Mouse (Mus musculus) large intestine, adult 2 months (tissue): ENCODE results near the gene Cyth3. TPM values are rescaled to one million over a fixed set of nuclear protein-coding genes. Genes with fewer than 3 reads are reported as not detected.

ENCODE experiments used
- DNase-seq: peaks from one replicate; pipeline ENCODE4 v3.0.0-alpha.2; 2012; ENCODE audit warnings: low read depth, low spot score
- WGBS: fragments of 180-500 bp; shearing (Covaris S2); methylation state at CpG from one replicate; pipeline ENCODE4 v1.1.7; 2018; 5-methylcytosine and 5-hydroxymethylcytosine counted together
- polyA plus RNA-seq: library from polyadenylated mRNA; depleted of rRNA; stranded (reverse); fragments of >200 nt; gene quantifications from 2 replicates; pipeline ENCODE4 v1.2.3, GENCODE M21; 2012

Gene Cyth3
- polyA plus RNA-seq, 1 experiment, result 10.3 TPM

DNA sequence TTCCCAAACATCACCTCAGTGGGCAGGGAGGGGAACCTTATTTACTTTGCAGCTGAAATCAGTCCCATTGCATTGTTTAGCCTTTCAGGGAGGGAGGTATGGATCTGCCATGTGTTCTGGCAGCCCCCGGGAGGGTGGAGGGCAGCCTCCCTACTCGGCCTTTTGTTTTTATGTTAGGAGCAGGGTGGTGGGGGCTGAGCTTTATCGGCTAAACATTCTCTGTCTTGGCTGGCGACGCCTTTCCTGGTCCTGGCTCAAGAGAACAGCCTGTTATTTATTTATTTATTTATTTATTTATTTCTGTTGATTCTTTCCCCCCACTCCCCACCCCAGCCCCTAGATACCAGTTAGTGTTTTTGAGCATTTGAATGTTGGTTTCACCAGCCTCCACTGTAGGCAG is 7.7 kb upstream of the Cyth3 start:
- DNase-seq, result no peak
- WGBS, result 64% methylated on average over 5 of the region's 5 CpGs

DNA sequence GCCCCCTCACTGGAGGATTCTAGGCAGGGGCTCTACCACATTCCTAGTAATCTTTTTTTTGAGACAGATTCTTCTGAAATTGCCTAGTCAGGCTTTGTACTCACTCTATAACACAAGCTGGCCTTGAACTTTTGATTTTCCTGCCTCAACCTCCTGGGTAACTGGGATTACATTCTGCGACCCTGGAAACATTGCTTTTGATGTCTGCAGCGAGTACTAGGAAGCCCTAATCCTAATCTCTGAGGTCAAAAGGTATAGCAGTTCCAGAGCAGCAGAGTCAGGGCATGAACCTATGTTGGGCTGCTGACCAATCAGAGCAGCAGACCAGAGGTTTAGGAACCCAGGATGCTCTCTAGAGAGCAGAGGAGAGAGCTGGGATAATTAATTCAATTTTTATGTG is 6.9 kb upstream of the Cyth3 start:
- no peak for DNase-seq
- 85% methylated on average over 2 of the region's 2 CpGs for WGBS

GRCm38 (mm10) chr5:143616116-143616515 is 6.1 kb upstream of the Cyth3 start:
- 85% methylated on average over 4 of the region's 4 CpGs for WGBS
- DNase-seq, result no peak

GRCm38 (mm10) chr5:143616657-143617329 is 5.5 kb upstream of the Cyth3 start:
- 94% methylated on average over 3 of the region's 3 CpGs for WGBS
- DNase-seq, result no peak

- 77% methylated on average over 10 of the region's 10 CpGs for WGBS
- DNase-seq, result no peak
These were observed 4.6 kb upstream of the Cyth3 start for GRCm38 (mm10) chr5:143617487-143618209.

GRCm38 (mm10) chr5:143618585-143618984 is 3.7 kb upstream of the Cyth3 start:
- WGBS, result 34% methylated on average over 7 of the region's 7 CpGs
- DNase-seq, result no peak

DNA sequence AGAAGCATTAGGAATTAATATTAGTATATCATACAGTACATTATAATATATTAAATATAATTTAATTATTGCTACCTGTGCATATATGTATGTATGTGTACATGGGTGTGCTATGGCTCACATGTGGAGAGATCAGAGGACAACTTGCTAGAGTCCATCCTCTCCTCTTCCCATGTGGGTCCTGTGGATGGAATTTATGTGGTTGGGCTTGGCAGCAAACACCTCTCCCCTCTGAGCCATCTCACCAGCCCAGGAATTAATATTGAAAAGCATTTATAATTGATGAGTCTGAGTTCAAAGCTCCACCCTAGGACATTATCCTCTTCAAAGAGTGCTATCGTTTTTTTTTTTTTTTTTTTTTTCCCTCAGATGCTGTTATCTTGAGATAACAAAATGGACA is 2.1 kb upstream of the Cyth3 start:
- 7% methylated on average over 1 of the region's 1 CpGs for WGBS
- no peak for DNase-seq

- peak; percentile 67 for DNase-seq
- WGBS, result 16% methylated on average over 13 of the region's 13 CpGs
These were observed 1.3 kb upstream of the Cyth3 start for GRCm38 (mm10) chr5:143620941-143621340.

DNA sequence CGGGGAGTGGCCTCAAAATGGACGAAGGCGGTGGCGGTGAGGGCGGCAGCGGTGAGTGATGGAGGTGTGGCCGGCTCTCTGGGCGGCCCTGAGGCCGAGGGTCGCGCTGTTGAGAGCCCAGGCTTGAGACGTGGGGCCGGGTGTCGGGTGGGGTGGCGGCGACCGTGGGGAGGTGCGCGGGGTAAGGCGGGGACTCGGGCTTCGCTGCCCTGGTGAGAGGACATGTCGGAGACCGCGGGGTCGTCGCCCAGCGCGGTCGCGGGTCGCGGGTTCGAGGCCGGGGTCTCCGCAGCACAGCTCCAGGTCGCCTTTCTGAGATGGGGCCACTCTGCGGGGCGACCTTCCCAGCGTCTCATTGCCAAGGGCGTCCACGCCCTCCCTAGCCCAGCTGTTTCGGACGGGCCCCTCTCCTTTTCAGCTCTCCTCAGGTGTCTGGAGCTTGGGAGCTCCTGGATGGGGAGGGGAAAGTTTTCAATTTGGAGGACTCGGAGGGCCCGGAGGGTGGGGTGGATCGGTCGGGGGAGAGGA is 440 bp downstream of the Cyth3 start:
- under 1% methylated on average over 48 of the region's 48 CpGs for whole genome bisulfite sequencing

GRCm38 (mm10) chr5:143623356-143624295 is 1.4 kb downstream of the Cyth3 start:
- DNase-seq, result no peak
- WGBS, result 20% methylated on average over 19 of the region's 19 CpGs

More for the DNA sequence above, 440 bp downstream of the Cyth3 start:
- no peak for DNase-seq

DNA sequence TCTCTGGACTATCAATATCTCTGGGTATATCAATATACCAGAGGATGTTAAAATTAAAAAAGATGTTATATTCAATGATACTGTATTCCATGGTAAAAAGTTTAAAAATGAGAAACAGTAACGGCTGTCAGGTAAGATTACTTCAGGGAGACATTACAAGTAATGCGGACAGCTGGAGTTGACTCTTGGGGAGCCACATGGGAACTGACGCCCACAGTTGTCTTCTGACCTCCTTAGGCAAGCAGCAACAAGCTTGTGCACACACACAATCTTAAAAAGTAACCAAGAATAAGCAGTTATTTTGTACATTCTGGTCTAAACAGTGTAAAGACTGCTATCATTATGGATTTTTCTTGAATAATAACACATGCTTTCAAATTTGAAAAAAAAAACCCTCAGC is 2.2 kb downstream of the Cyth3 start:
- no peak for DNase-seq
- 82% methylated on average over 3 of the region's 3 CpGs for WGBS

DNA sequence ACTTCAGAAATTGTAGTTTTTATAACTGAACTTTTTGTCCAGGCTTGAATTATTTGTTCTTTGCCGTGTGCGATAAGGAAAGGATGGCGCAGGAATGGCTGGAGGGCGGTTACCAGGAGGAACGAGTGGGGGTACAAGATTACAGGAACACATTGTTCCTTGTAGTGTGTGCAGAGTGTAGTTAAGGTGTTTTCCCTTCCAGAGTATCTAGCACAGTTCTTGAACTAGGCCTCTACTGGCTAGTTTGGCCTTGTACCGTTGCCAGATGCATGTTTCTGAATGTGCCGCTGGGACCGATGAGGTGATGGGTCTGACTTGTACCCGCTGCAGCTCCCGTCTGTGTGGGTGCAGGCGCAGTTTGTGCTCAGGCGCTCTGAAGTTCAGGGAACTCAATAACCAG is 3.2 kb downstream of the Cyth3 start:
- DNase-seq, result no peak
- 80% methylated on average over 12 of the region's 12 CpGs for WGBS

DNA sequence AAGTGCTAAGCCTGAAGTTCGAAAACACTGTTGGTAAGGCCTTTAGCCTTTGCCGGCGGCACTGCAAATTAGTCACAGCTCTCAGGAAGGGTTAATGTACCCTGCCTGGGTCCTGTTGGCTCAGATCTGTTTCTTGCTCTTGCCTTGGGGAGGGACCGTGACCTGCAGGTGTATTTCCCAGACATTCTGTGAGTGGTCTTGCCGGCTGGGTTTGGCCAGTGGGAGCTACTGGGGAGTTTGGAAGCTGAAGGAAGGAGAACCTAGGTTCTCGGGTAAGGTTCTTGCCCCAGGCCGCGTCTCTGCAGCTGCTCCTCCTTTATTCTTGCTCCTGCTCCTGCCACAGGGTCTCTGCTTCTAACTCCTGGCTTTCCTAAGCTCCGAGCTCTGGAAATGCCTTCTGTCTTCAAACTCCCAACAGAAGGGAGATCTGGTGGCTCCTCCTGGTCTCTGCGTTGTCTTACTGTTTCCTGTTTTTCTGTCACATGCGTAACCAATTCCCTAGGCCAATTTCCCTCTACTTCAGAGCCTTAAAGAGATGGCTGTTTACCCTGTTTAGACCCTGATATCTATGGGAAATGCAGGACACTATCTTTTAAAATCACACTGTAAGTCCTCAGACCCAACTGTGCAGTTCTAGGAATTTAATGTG is 3.8 kb downstream of the Cyth3 start:
- DNase-seq, result no peak

GRCm38 (mm10) chr5:143627507-143627906 is 5.3 kb downstream of the Cyth3 start:
- DNase-seq, result no peak
- WGBS, result 95% methylated on average over 6 of the region's 6 CpGs

More for the DNA sequence above, 3.8 kb downstream of the Cyth3 start:
- WGBS, result 75% methylated on average over 11 of the region's 11 CpGs

DNA sequence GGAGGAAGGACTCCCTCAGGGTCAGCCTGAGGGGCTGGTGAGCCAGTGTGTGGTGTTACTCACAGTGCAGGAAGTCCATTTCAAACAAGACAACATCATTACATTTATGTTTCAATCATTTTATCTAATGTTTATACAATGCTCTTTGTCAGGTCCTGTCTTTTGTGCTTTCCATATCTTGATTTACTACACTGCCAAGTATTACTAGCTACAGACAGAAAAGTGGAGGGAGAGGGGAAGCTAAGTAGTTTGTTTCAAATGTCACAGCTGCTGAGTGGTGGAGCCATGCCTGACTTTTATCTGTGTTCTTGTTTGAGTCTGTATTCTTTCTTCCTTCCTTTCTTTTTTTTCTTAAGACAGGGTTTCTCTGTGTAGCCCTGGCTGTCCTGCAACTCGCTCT is 5.7 kb downstream of the Cyth3 start:
- WGBS, result 89% methylated on average over 1 of the region's 1 CpGs
- no peak for DNase-seq

DNA sequence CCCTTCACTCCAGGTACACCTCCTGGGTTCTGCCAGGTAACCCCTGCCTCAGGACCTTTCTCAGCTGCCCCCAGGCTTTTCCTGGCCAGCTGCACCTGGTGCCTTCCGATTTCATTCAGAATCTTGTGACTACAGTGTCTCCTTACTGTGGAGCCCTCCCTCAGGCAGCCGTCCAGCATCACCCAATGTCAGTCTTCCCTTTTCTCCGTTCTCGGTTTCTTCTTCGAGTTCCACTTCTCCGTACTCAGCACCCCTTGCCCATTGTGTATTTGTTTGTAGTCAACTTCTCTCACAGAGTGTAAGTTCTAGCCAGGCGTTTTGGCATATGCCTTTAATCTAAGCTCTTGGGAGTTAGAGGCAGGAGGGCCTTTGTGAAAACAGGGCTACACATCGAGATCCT is 7.4 kb downstream of the Cyth3 start:
- WGBS, result 85% methylated on average over 8 of the region's 8 CpGs
- DNase-seq, result no peak

GRCm38 (mm10) chr5:143630214-143630613 is 8.0 kb downstream of the Cyth3 start:
- WGBS, result 99% methylated on average over 3 of the region's 3 CpGs
- DNase-seq, result no peak

GRCm38 (mm10) chr5:143630738-143631137 is 8.5 kb downstream of the Cyth3 start:
- no peak for DNase-seq
- WGBS, result 90% methylated on average over 8 of the region's 8 CpGs

DNA sequence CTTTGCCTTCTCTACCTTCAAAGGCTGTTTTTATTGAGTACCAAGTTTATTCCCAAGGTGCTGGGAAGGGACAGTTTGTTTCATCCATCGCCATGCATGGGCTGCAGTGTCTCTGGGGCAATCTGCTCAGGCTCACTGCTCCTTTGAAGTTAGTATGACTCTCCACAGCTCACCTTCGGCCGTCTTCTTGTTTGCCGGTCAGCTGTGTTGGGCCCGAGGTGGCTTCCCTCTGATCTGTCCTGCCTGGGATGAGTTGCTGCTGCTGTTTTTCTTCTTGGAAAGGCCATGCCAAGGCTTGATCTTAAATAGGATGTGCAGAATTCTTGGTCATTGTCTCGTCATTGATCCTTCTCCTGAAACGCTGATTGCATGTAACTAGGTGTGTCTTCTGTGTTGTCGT is 9.3 kb downstream of the Cyth3 start:
- 66% methylated on average over 8 of the region's 8 CpGs for WGBS
- DNase-seq, result no peak
